Mouse (Mus musculus) megakaryocyte, adult 5-6 weeks (primary cell): Measurements from ENCODE around the gene Cetn4. TPM values are rescaled to one million over a fixed set of nuclear protein-coding genes. Genes with fewer than 3 reads are reported as not detected.

ENCODE experiments used
- ATAC-seq: 2 replicates; pipeline ENCODE4 v1.8.0; 2016; ENCODE audit warnings: mild to moderate bottlenecking, inconsistent platforms; ENCODE audit not compliant: poor library complexity, severe bottlenecking
- total RNA-seq, 2 experiments: library from RNA; stranded (forward) in 1 of 2; stranded (reverse) in 1 of 2; fragments of 153-499, 151-499 nt in 1 of 2; fragments of 221-1000, 200-1000 nt in 1 of 2; gene quantifications; 2 replicates each; pipeline versions ENCODE4 v1.2.3 to v1.2.4; 2015 to 2017

Gene Cetn4
- total RNA-seq, 2 experiments from 2014 or later: 0.31 to 2.2 TPM

DNA sequence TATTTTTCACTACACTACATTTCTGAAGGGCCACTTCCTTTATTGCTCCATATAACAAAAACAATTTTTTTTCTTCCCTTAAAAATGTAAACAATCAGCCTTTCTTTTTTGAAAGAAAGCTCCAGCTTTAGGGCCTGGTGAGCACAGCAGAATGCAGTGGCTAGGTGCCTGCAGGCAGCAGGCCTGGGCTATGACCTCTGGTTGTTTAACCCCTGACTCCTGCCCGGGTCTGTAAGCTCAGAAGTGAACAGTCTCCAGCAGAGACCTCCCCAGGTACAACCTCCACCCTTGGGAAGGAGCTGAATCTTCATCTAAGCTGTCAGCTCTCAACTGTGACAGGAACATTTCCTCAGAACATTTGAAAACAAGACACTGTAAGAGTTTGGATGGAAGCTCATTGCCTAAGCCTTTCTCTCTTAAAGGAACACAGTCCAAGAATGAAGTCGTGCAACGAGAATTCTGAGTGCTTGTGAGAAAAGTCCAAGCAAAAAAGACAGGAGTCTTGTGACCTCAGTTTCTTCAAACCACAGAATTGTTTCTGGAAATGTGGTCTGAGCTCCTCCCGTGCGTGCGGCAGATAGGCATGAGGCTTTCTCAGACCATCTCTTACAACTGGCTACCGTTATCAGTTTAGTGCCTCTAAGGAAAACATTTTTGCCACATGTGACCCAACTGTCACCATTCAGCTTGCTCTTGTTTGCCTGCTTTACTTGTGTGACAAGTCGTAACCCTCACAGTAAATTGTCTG lies 8.9 kb downstream of the Cetn4 start:
- ATAC-seq: no peak

DNA sequence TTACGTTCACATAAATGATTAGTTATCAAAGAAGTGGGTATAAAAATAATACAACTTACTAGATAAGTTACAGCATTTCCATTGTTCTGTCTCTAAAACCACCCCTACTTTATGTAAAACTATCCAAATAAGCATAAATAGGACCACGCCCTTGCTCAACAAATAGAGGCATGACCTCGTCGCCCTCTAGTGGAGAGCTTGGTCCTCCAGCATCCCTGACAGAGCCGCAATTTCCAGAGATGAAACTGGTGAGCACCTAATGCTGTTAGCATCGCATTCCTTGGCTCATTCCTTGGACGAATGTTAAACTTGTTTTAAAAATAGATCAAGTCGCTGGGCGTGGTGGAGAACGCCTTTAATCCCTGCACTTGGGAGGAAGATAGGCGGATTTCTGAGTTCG lies 9.8 kb downstream of the Cetn4 start:
- peak; percentile 86 for ATAC-seq

- ATAC-seq: no peak
Observed at GRCm38 (mm10) chr3:37299470-37299869, 13.0 kb downstream of the Cetn4 start.

DNA sequence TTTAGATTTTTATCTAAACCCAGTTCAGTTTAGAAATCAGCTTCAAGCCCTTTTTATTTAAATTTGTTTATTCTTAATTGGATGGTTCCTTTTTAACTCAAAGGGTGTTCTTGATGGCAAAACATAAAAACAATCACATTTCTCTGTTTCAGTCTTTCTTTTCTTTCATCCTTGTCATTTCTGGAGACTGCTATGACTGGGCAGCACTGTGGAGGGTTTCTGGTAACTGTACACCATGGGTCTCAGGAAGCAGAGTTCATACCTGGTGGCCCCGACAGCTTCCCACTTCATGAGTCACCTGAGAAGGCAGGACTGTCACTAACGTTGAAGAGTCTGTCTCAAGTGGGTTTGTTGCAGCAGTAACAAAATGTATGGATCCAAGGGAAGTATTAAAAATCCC lies 19.9 kb downstream of the Cetn4 start:
- no peak for ATAC-seq

DNA sequence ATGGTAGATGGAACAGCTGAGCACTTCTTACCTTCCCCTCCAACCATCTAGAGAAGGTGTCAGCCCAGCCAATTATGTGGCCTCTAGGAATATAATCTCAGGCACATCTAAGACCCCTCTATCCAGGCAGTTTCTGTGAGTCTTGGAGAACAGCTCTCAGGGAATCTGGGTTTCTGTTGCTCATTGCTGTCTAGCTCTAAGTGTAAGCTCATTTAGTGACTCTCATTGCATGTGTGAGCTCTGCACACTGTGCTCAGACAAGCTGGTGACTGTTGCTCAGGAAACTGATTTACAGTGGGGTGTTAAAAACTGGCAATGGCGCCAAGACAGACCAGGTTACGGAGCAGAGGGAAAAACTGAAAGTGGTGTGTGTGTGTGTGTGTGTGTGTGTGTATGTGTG lies 20.6 kb downstream of the Cetn4 start:
- no peak for ATAC-seq

GRCm38 (mm10) chr3:37290881-37291541 lies 21.5 kb downstream of the Cetn4 start:
- ATAC-seq: no peak

- ATAC-seq: no peak
Observed at GRCm38 (mm10) chr3:37289237-37289636, 23.3 kb downstream of the Cetn4 start.

DNA sequence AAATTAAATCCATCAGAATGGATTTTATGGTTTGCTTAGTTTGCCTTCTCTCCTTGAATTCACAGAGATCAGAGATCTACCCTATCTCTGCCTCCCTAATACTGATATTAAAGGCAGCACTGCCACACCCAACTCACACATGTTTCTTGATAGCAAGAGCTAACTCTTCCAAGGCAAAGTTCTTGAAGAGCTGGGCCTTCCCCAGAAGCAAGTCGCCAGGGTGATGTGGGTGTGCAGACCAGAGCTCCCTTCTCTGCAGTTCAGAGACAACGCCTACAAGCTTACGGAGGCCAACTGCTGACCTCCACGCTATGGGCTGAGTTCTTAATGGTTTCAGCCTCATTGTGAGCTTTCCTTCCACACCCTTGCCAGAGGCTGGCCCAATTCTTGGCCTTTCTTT lies 29.3 kb downstream of the Cetn4 start:
- no peak for ATAC-seq

- no peak for ATAC-seq
Observed at GRCm38 (mm10) chr3:37282299-37282922, 30.1 kb downstream of the Cetn4 start.

GRCm38 (mm10) chr3:37280871-37281270 lies 31.6 kb downstream of the Cetn4 start:
- ATAC-seq: peak; percentile 86

DNA sequence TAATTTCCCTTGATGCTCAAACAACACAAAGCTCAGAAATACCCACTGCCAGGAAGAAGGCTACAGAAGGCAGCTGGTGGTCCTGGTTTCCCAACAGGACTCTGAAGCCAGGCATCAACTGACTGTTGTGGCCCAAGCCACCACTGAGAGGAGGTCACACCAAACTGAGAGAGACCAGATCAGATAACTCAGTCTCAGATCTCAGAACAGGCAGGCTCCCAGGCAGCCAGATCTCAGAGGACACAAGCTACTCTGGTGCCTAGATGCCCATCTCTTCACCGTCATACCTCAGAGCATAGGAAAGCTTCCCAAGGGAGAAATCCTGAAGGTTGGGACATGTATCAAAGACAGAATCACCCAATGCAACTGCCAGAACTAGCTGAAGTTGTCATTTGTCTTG lies 32.3 kb downstream of the Cetn4 start:
- ATAC-seq: no peak

DNA sequence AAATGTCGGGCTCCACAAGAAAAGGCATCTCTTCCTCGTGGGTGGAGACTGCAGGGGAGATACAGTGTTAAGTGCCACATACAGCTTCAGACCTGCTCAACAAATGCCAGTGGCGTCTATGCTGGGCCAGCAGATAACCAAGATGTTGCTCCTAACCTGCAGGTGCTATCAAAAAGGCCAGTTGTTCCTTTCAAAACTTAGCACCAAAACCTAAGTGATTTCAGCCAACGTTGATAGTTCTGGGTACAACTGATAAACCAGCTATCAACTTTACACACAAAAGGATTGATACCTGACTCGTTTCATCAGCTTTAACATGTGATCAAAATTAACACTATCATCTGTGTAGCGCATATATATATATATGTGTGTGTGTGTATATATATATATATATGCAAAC lies 37.8 kb downstream of the Cetn4 start:
- ATAC-seq: no peak

DNA sequence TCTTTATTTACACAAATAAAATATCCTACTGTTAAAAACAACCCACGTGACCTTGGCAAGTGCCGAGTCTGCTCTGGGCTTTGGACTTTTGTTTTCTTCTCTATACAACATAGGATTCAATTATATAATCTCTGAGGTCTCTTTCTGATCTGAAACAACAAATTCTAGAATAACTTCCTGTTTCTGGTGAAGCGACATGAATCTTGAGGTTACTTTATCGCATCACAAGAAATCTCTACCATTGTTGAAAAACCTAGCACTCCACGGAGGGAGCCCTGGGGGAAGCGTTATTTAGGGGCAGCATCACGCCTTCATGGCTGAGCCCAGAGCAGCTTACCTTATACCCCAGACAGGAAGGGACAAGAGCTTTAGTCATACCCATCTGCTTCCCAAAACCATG lies 39.4 kb downstream of the Cetn4 start:
- no peak for ATAC-seq

- ATAC-seq: peak; percentile 89
Observed at GRCm38 (mm10) chr3:37271209-37271608, 41.3 kb downstream of the Cetn4 start.

GRCm38 (mm10) chr3:37269926-37270325 lies 42.6 kb downstream of the Cetn4 start:
- no peak for ATAC-seq

DNA sequence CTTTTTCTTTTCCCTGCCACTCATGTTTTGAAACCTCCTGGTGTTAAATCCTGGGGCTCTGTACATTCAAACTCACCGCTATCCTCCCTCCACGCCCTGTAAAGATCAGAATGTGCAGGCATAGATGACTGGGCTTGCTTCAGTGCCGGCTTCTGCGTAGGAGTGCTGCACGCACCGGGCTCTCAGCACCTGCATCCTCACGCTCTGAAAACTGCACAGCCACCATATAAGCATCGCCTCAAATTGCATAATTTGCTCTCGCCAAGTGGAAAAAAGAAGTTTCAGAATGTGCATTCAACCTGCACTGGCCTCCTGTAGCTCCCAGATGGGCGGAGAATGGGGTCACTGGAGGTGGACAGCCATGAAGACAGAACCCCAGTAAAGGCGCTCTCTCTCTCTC lies 44.2 kb downstream of the Cetn4 start:
- ATAC-seq: no peak

- no peak for ATAC-seq
Observed at GRCm38 (mm10) chr3:37259331-37259999, 53.0 kb downstream of the Cetn4 start.

DNA sequence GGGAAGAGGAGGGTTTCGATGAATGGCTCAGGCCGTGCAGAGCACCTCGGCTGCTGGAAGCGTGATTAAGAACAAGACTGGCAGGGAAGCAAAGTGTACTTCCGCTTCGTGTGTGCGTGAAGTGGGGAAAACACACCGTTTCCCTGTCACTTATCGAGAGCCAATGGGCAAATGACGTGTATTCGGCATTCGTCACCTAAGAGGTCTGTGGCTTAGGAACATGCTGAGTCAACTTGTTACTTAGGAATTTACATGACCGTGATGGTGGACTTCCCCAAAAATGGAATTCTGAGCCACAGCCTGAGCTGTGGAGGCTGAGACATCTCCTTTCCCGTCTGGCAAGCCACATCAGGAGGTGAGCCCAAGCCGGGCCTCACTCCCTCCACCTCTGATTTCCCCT lies 54.7 kb downstream of the Cetn4 start:
- no peak for ATAC-seq
